Mouse (Mus musculus): ENCODE measurements at regions not wholly inside any gene's neighbourhood (a gene's known extent, or its start where the extent isn't known, plus 50 kb on each side); places are given as distances from the start of the nearest gene placed in this dataset.

- intact Hi-C loops (cut with DNase I) = no loop called here
Observed at GRCm38 (mm10) chr12:16141193-16141592, 324.5 kb upstream of the Trib2 start.

GRCm38 (mm10) chr12:16140511-16141110, 323.9 kb upstream of the Trib2 start:
- intact Hi-C loops (cut with DNase I) = no loop called here

- intact Hi-C loops (cut with DNase I) = no loop called here
Observed at GRCm38 (mm10) chr12:16139152-16139551, 322.4 kb upstream of the Trib2 start.

GRCm38 (mm10) chr12:16137801-16138200, 321.1 kb upstream of the Trib2 start:
- intact Hi-C loops (cut with DNase I) = no loop called here

- intact Hi-C loops (cut with DNase I) = no loop called here
Observed at GRCm38 (mm10) chr12:16136214-16136671, 319.5 kb upstream of the Trib2 start.

GRCm38 (mm10) chr12:16135602-16136213, 319.0 kb upstream of the Trib2 start:
- intact Hi-C loops (cut with DNase I) = no loop called here

- intact Hi-C loops (cut with DNase I) = no loop called here
Observed at GRCm38 (mm10) chr12:16134446-16134845, 317.7 kb upstream of the Trib2 start.

GRCm38 (mm10) chr12:16133253-16133652, 316.5 kb upstream of the Trib2 start:
- intact Hi-C loops (cut with DNase I) = no loop called here

- intact Hi-C loops (cut with DNase I) = no loop called here
Observed at GRCm38 (mm10) chr12:16131740-16132077, 315.0 kb upstream of the Trib2 start.

GRCm38 (mm10) chr12:16131028-16131739, 314.5 kb upstream of the Trib2 start:
- intact Hi-C loops (cut with DNase I) = no loop called here

GRCm38 (mm10) chr12:16130605-16131004, 313.9 kb upstream of the Trib2 start:
- intact Hi-C loops (cut with DNase I) = no loop called here

GRCm38 (mm10) chr12:16129923-16130322, 313.2 kb upstream of the Trib2 start:
- intact Hi-C loops (cut with DNase I) = no loop called here

GRCm38 (mm10) chr12:16129243-16129642, 312.5 kb upstream of the Trib2 start:
- intact Hi-C loops (cut with DNase I) = no loop called here

- intact Hi-C loops (cut with DNase I) = no loop called here
Observed at GRCm38 (mm10) chr12:16124906-16125305, 308.2 kb upstream of the Trib2 start.

- intact Hi-C loops (cut with DNase I) = no loop called here
Observed at GRCm38 (mm10) chr12:16122353-16123127, 305.8 kb upstream of the Trib2 start.

- intact Hi-C loops (cut with DNase I) = no loop called here
Observed at GRCm38 (mm10) chr12:16121787-16122186, 305.1 kb upstream of the Trib2 start.

GRCm38 (mm10) chr12:16118710-16119109, 302.0 kb upstream of the Trib2 start:
- intact Hi-C loops (cut with DNase I) = no loop called here

GRCm38 (mm10) chr12:16106946-16107345, 290.2 kb upstream of the Trib2 start:
- intact Hi-C loops (cut with DNase I) = no loop called here

- intact Hi-C loops (cut with DNase I) = no loop called here
Observed at GRCm38 (mm10) chr12:16098840-16099239, 282.1 kb upstream of the Trib2 start.

GRCm38 (mm10) chr12:16092643-16093042, 275.9 kb upstream of the Trib2 start:
- intact Hi-C loops (cut with DNase I) = no loop called here

GRCm38 (mm10) chr12:16091336-16091735, 274.6 kb upstream of the Trib2 start:
- intact Hi-C loops (cut with DNase I) = no loop called here

GRCm38 (mm10) chr12:16083176-16083575, 266.5 kb upstream of the Trib2 start:
- intact Hi-C loops (cut with DNase I) = no loop called here
